Mouse (Mus musculus): ENCODE data around the gene Sag. TPM values are rescaled to one million over a fixed set of nuclear protein-coding genes. Genes with fewer than 3 reads are reported as not detected.

Gene Sag
- total RNA-seq, 4 experiments from 2014 or later, result 0.14 to 0.63 (median 0.25) TPM

DNA sequence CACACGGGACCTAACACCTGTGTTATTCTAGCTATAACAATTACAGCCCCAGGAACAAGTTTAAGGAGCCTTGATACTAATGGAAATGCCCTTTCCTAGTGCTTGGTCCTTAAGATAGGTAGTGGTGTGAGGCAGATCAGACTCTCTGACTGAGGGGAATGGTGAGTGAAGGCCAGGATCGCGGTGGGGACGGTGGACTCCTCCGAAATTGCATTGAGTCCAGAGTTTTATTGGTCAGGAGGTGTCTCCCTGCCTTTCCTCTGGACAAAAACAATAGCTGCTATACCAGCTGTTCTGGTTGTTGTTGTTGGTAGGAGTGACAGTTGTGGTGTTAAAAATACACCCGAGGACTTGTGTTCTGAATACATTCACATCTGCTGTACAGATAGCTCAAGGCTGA is 50.9 kb downstream of the Sag start:
- DNase-seq (ENCODE audit: low spot score), result no peak

DNA sequence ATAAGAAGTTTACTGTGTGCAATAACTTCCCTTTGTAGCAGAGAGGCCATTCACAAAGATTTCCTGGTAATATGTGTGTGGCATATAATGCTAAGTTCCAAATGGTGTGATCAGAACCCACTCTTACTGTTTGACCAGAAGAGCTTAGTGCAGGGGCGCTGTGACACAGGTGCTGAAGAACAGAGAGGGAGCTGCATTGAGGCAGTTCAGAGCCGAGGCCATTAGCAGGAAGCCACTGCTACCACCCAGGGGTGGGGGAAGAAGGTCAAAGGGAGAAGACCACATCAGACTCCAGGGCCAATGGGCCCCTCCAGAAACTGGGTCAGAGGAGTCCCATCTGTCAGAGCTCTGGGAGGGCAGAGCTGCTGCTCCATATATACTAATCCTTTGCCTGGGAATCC is 51.4 kb downstream of the Sag start:
- DNase-seq (ENCODE audit: low spot score), result no peak

DNA sequence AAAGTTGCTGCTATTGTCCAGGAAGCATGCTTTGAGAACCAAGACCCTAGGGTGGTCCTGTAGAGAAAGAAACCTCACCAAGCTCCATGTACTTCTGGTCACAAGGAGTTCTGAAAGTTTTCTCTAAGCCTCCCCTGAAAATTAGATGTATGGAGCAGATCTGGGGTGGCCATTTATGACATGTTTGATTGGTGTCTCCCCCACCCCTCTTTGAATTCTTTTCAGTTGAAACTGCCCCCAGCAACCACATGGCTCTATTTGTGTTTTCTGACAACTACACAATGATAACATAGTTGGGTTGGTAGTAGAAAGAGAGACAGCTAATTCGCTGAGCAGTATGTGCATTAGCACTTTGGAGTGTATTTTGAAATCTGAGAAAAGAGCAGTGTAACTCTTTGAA is 52.0 kb downstream of the Sag start:
- DNase-seq (ENCODE audit: low spot score), result no peak

DNA sequence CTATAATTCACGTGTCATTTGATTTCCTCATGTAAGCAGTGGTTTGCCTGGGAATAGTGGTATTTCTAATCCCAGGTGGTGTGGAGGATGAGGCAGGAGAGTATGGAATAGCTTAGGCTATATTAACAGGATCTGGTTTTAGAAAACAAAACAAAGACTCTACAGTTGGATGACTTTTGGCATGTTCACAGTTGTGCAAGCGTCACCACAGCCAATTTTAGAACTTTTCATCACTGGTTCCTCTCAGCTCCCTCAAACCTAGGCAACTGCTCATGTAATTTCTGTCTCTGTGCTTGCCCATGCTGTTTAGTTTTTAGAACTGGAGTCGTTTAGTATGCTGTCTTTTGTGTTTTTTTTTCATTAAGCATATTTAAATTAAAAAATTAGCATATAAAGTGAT is 53.3 kb downstream of the Sag start:
- no peak for DNase-seq (ENCODE audit: low spot score)

DNA sequence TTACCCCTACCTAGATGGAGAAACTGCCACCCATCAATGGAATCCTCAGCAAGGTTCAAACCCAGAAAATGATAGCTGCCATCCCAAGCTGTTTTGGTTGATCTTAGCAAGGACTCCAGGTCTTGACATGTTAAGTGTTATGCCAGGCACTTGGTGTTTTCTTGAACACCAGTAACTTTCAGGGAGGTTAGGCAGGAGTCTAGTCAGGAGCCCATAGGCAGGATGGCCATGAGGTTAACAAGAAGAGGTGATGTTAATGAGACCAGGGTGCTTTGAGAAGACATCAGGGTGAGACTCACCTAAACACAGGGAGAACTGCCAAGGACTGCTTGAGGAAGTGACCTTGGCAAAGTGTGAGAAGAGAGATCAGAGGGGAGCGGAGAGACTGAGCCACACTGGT is 54.6 kb downstream of the Sag start:
- DNase-seq (ENCODE audit: low spot score), result no peak

DNA sequence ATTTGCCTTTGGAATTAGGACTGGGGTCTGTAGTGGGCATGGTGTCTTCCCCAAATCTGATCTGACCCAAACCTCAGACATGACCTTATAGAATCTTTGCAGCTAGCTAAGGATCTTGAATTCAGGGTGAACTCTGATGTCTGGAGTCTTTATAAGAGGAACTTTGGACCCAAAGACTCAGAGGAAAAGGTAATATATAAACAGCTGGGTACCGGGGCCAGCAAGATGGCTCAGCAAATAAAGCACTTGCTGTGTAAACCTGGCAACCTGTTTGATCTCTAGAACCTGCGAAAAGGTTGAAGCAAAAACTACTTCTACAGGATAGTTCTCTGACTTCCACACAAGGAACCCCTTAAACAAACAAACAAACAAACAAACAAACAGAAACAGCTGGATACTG is 55.0 kb downstream of the Sag start:
- DNase-seq (ENCODE audit: low spot score), result no peak

DNA sequence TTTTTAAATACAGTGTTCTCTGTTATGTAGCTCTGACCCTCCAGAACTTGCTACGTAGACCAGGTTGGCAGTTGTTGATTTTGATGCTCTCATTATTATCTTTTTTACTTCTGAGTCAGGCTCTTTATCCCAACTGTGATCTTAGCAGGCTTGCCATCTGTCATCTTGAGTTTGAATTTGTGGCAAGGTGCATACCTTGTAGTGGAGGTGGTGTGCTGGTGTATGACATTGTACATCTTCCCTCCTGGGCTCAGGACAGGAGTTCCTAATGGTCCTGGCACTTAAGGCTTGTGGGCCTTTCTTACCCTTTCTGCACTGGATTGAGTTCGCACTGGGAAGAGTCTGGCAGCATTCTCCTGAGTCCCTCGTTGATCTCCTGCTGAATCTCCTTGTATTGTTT is 60.1 kb downstream of the Sag start:
- no peak for DNase-seq (ENCODE audit: low spot score)

DNA sequence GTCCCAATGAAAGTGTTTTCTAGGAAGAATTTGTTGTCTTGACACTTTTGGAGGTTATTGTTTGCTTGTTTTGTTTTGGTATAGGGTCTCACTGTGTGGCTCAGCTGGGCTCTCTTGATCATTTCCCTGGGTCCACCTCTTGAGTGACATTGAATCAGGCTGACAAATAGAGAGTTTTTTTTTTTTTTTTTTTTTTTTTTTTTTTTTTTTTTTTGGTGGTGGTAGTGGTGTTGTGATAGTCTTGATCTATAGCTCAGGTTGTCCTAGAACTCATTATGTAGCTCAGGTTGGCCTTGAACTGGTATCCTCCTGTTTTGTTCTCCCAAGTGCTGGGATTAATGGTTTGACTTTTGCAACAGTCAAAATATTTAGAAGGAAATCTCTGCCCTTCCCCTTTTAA is 61.4 kb downstream of the Sag start:
- DNase-seq (ENCODE audit: low spot score), result no peak

DNA sequence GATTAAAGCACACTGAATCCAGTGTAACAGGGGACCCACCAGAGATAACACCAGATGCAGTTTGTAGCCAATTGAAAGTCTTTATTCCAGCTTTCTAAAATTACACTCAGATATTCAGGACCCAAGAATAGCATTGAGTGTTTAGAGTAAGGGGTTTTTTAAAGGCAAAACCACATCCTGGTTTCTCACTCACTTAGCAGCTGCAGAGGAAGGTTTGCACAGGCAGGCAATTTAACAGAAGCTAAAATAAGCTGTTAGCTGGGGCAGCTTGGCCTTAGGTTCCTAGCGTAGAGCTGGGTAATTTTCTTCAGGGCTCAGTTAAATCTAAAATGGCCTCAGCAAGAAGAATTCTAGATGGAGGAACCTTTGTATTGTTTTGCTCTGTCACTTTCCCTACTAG is 63.2 kb downstream of the Sag start:
- no peak for DNase-seq (ENCODE audit: low spot score)

DNA sequence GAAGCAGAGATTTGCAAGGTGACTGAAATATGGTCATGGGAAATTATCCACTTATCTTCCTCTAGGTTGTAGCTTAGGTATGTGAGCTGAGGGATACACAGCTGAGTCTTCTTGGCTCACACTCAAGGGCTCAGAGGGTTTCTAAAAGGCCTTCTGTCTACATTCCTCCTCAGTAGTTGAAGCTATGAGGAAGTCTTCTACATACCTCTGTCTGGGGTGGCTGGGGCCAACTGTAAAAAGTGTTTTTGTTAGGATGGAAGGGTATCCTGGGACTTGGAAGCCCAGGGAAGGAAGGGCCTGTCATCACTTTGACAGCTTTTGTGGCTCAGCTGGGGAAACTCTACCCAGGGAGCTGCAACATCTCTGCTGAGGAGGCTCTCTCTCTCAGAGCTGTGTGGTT is 68.1 kb downstream of the Sag start:
- DNase-seq (ENCODE audit: low spot score), result no peak

DNA sequence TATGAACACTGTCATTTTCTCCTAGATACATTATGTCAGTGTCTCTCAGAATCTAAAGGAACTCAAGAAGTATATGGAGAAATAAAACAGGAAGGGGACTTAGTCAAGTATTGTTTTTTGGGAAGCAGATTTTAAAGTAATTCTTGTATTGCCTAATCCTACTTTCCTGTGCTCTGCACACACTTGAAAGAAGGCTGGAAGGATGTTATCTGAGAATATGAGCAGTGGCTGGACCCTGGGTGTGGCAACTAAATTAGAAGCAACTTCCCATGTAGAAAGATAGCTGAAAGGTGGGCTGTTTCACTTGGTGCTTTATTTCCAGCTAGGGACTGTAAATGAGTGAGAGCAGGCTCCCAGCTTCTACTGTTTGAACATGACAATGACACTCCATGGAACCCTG is 69.6 kb downstream of the Sag start:
- no peak for DNase-seq (ENCODE audit: low spot score)

DNA sequence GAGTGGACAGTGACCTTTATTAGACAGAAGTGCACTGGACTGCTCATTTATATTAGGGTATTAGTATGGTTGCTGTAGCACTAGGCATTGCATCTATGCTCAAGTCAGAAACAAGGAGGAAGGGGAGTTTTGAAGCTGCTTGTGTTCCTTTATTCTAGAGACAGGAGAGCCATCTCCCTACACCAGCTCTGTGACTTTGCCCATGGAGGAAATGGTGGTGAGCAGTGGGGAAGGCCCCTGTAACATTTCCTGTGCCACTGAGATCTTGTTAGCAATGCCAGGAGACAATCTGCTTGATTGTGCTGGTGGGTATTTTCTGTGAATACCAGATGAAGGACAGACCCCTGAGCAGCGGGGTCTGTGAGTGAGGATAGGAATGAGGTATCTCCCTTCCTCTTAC is 72.6 kb downstream of the Sag start:
- no peak for DNase-seq (ENCODE audit: low spot score)

DNA sequence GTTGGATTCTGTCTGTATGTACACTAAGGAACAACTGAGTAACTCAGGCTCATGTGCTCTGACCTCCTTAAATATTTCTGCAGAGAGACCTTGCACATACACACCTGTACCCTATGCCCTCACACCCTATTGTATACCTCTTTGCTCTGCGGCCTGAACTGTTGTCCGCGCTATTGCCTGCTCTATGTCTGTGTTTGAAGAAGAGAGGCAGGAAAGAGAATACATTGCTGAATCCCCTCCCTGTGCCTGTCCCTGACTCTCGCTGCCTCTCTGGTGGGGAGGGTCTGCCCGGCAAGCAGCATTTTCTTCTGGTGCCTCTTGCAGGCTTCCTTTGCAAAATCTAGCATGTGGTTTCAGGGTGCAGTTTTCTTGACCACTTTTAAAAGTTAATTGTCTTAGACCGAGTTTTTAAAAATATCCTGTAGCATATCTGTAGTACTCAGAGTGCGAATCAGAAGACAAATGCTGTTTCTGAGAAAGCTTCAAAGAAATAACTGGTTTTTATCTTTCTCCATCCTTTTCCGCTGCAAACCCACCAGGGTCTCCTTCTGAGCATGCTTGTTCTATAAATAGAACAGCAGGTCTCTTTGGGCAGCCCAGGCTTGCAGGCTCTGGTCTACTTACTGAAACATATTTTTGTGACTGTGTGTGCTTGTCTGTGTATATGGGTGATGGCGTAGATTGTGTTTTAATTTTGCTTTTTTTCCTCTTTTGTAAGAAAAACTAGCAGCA is 74.2 kb downstream of the Sag start:
- DNase-seq (ENCODE audit: low spot score), result no peak

DNA sequence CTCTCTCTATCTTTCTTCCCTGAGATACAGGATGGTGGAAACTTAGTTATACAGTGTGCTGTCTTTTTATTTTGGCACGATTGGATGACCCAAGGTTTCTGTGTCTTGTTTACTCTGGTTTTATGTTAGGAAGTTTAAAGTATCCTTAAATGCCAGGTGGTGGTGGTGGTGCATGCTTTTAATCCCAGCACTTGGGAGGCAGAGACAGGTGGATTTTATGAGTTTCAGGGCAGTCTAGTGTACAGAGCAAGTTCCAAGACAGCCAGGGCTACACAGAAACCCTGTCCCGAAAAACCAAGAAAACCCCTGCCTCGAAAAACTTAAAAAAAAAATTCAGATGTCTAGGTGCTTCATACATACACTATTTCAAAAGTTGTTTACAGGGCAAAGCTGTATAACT is 75.6 kb downstream of the Sag start:
- DNase-seq (ENCODE audit: low spot score), result no peak

DNA sequence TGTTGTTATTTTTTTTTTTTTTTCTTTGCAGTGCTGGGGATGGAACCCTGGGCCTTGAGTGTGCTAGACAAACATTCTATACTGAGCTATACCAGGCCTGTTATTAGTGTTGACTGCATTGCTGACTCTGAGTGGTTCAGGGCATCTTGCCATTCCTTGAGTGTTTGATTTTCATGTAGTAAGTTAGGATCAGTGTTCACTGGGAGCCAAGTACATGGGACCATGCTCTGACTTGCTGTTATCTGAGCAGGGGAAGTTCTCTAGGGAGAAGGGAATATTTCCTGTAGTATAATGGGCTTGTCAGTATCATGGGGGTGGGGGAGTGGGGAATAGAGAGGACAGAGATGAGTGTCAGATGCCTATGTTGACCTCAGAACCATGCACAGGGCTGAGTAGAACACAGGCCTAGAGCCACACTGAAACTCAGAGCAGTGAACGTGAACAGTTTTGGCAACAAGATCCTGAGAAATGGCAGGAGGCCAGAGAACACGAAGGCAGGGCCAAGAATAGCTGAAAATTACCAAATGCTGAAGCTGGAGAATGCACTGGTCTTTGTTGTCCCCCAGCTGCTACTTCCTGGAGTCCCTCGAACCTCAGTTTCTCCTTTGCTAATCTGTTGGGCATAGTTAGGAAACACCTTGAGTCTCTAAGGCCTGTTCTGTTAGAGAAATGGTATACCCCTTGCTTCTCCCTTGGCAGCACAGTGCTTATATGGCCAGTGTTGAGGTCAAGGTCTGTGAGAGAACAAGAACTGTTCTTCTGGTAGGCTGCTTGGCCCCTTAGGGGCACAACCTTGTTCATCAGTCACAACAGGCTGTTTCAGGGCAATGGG is 76.2 kb downstream of the Sag start:
- DNase-seq (ENCODE audit: low spot score), result peak; percentile 93

DNA sequence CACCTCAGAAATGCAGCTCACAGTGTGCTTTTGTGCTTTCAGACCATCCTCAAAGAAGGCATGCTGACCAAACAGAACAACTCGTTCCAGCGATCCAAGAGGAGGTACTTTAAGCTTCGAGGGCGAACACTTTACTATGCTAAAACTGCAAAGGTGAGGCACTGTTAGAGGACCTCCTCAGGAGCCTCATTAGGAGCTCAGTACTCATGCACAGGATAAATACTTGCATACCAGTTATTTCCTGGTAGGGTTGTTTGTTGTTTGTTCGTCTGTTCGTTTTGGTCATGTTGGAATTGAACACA is 76.8 kb downstream of the Sag start:
- no peak for DNase-seq (ENCODE audit: low spot score)

DNA sequence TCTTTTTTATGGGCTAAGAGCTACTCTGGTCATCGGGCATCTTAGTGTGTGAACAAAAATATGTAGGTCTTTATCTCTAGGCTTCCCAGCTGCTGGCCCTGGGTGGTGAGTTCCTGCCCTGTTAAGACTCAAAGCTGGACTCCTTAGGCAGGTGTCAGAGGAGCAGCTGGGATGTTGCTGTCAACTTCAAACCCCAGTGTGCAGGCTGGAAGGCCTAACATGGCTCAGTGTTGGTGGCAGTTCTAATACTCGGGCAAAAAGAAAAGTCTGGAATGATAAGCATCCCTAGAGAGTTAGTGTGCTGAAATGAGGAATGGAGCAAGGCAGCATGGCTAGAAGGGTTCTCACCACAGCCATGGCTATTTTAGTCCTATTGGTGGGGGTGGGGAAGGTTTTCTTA is 77.4 kb downstream of the Sag start:
- peak; percentile 72 for DNase-seq (ENCODE audit: low spot score)

DNA sequence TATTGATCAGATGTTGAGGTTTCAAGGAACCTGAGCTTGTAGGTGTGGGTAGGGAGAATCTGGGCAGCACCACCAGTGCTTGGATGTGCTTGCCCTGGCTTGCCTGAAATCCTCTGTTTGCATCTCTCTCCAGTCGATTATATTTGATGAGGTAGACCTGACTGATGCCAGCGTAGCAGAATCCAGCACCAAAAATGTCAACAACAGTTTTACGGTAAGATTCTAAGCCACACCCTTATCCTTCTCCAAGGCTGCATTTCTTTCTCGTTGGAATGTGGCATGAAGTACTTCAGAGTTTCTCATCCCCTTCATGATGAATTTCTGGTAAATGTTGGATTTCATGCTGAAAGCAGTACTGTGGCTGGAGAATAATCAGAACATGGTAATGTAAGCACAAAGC is 78.2 kb downstream of the Sag start:
- no peak for DNase-seq (ENCODE audit: low spot score)

DNA sequence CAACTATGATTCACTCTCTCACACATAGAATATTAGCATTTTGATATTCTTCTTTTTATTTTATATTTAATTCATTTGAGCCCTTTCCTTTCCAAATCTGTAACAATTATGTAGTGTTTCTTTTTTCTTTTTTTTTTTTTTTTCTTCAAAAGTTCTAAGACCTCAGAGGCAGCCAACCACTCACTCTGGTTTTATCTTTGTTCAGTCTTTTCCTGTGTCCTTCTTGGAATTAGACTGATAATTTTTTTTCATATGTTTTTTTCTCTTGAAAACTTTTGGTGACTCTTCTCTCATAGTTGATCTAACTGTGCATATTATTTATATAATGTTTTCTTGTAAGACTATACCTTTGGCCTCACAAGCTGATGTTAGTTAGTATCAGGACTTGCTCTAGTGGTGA is 79.1 kb downstream of the Sag start:
- DNase-seq (ENCODE audit: low spot score), result no peak

DNA sequence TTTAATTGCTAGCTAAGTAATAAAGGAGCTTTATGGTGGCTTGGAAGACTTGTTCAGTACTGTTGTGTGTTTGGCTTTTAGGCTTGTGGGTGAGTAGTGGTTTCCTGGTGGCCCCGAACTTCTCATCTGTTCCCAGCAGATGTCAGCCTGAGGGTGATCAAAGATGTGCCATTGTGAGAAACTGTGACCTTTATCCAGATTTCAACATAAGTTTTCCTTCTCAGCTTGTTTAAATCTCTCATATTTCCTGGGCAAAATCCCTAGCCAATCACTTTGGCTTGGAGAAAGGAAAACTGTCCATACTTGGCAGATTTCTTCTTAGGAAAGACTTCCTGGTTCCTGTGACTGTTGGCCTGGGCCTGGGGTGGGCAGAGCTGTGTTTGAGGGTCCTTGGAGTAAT is 87.5 kb downstream of the Sag start:
- DNase-seq (ENCODE audit: low spot score), result no peak

DNA sequence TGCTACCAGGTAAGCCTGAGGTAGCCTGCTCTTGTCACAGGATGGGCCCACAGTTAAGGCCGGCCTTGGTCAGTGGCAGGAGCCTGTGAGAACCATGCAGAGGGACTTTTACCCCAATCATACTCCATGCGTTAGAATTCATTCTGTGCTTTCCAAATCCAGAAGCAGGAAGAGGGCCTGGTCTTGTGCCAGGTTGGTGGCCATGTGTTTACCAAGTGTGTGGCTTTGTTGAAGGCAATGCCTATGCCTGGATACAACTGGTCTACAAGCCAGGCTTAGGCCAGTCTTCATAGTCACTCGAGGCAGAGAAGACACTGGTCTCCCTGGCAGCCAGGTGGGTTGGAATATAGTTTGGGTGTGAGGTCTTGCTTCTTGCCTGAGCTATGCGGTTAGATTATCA is 88.2 kb downstream of the Sag start:
- no peak for DNase-seq (ENCODE audit: low spot score)

DNA sequence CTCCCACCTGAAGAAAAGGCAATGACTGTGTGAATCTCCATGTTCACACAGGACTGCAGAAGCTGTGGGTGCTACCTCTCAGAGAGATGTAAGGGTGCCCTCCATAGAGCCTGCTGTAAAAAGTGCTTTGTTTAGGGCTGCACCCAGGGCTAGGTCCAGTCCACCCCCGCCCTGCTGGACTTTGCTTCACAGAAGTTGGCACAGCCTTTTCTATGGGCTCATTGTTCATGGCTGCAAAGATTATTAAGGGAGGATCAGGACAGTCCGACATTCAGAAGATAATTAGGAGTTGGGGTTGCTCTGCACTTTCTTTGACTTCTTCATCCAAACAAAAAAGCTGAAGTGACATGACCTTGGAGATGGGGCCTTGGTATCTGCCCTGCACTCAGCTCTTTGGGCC is 89.0 kb downstream of the Sag start:
- no peak for DNase-seq (ENCODE audit: low spot score)

DNA sequence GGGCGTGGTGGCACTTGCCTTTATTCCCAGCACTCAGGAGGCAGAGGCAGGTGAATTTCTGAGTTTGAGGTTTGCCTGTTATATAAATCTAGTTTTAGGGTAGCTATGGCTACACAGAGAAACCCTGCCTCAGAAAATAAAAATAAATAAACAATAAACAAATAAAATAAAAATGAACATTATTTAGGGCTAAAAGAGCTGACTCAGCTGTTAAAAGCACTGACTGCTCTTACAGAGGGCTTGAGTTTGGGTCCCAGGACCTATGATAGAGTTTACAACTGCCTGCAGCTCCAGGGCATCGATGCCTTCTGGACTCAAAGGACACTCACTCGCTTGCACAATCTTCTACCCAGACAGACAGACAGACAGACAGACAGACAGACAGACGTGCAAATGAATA is 89.9 kb downstream of the Sag start:
- no peak for DNase-seq (ENCODE audit: low spot score)
